Mouse (Mus musculus): Measurements from ENCODE around the gene Hdac4.

DNA sequence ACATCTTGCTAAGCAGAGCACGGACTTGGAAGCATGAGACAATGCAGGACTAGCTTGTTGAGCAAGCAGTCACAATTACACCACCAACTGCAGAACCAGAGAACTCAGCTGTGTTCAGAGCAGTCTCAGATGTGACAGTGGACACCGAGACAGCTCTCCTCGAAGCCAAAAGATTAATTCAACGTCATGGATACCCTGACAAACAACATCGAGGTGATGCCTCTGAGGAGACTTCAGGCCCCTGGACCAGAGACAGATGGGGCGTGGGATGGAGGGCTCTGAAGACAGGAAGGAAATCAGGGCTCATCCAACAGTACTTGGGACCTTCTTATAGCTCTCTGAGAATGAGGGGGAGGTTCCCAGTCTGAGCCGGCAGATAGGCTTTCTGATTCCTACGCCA lies 314.6 kb downstream of the Hdac4 start:
- TF ChIP-seq CTCF (IDR thresholded peaks at IDR 0.05; ENCODE audit: low read depth) = no peak
- TF ChIP-seq EP300 (IDR thresholded peaks at IDR 0.05; ENCODE audit: low read depth) = no peak

All from liver, postnatal 0 days (tissue).